Mouse (Mus musculus) cortical plate, adult 2 months (tissue): Measurements from ENCODE around the gene Gm17662.

Source experiments
- CTCF ChIP-seq: fragments of 200-500 bp; IDR thresholded peaks from 2 replicates; pipeline ENCODE4 v1.5.1; 2011; ENCODE audit warnings: mild to moderate bottlenecking, control low read depth, low read length; ENCODE audit not compliant: insufficient read depth; ENCODE audit errors: extremely low read depth
- POLR2A ChIP-seq: fragments of 200-500 bp; IDR thresholded peaks from 2 replicates; pipeline ENCODE4 v1.6.1; 2011; ENCODE audit warnings: mild to moderate bottlenecking, low read length, control low read depth; ENCODE audit not compliant: insufficient read depth; ENCODE audit errors: extremely low read depth

- no peak for TF ChIP-seq CTCF
- no peak for TF ChIP-seq POLR2A
Observed at GRCm38 (mm10) chr4:104902836-104903235, 45.7 kb downstream of the Gm17662 start.
